Mouse (Mus musculus): ENCODE data around the gene Tspear.

Gene Tspear

GRCm38 (mm10) chr10:77882553-77882952, 196.2 kb downstream of the Tspear start:
- no peak for DNase-seq

GRCm38 (mm10) chr10:77886007-77886747, 199.8 kb downstream of the Tspear start:
- DNase-seq, result no peak

GRCm38 (mm10) chr10:77890987-77891565, 204.7 kb downstream of the Tspear start:
- DNase-seq, result no peak

GRCm38 (mm10) chr10:77895562-77895961, 209.2 kb downstream of the Tspear start:
- DNase-seq, result no peak

- DNase-seq, result no peak
Measured at GRCm38 (mm10) chr10:77900126-77900525, 213.8 kb downstream of the Tspear start.

GRCm38 (mm10) chr10:77900903-77901818, 214.8 kb downstream of the Tspear start:
- peak; percentile 22 for DNase-seq

- peak; percentile 32 for DNase-seq
Measured at GRCm38 (mm10) chr10:77901871-77902210, 215.5 kb downstream of the Tspear start.

GRCm38 (mm10) chr10:77902211-77902893, 216.0 kb downstream of the Tspear start, which contains the start of gene Lrrc3:
TSS of gene Lrrc3 (minus strand) at chr10:77902536.
- peak; percentile 32 for DNase-seq

- DNase-seq, result peak; percentile 50
Measured at GRCm38 (mm10) chr10:77902894-77903715, 216.7 kb downstream of the Tspear start.

GRCm38 (mm10) chr10:77912605-77913004, 226.2 kb downstream of the Tspear start:
- DNase-seq, result no peak

GRCm38 (mm10) chr10:77913292-77913691, 226.9 kb downstream of the Tspear start:
- no peak for DNase-seq

GRCm38 (mm10) chr10:77916636-77917335, 230.4 kb downstream of the Tspear start:
- DNase-seq, result peak; percentile 26

GRCm38 (mm10) chr10:77921009-77921408, 234.6 kb downstream of the Tspear start:
- no peak for DNase-seq

GRCm38 (mm10) chr10:77922681-77923080, 236.3 kb downstream of the Tspear start:
- no peak for DNase-seq

- peak; percentile 29 for DNase-seq
Measured at GRCm38 (mm10) chr10:77926140-77926539, 239.8 kb downstream of the Tspear start.

GRCm38 (mm10) chr10:77927375-77927774, 241.0 kb downstream of the Tspear start:
- no peak for DNase-seq

Measured in cerebellum, adult 11-12 months (tissue).